Mouse (Mus musculus) liver, postnatal 0 days (tissue): ENCODE results near the gene Pde3a. TPM values are rescaled to one million over a fixed set of nuclear protein-coding genes. Genes with fewer than 3 reads are reported as not detected.

Source experiments
- ATAC-seq: fragments of 200-750 bp; cut with Nextera tagmentation; 2 replicates; pipeline ENCODE4 v1.8.0; 2017; ENCODE audit warnings: mild to moderate bottlenecking, moderate library complexity
- DNase-seq: peaks from one replicate; pipeline ENCODE4 v3.0.0-alpha.2; 2016
- H3K27ac ChIP-seq: fragments of 300-500 bp; sonication (generic); 2 replicates; pipeline ENCODE4 v1.5.1; 2014; ENCODE audit warnings: antibody characterized with exemption, moderate library complexity, mild to moderate bottlenecking, low read depth
- H3K27me3 ChIP-seq: fragments of 300-500 bp; sonication (generic); 2 replicates; pipeline ENCODE4 v1.6.1; 2014; ENCODE audit warnings: low read length, control low read depth, mixed read lengths; ENCODE audit not compliant: insufficient read depth
- H3K36me3 ChIP-seq: fragments of 300-500 bp; sonication (generic); replicated peaks from 2 replicates; pipeline ENCODE4 v1.6.1; 2014; ENCODE audit warnings: mild to moderate bottlenecking, control low read depth, low read length, moderate library complexity, mixed read lengths; ENCODE audit not compliant: insufficient read depth
- H3K4me1 ChIP-seq: fragments of 300-500 bp; sonication (generic); 2 replicates; pipeline ENCODE4 v1.6.1; 2014; ENCODE audit warnings: antibody characterized with exemption, mild to moderate bottlenecking, control low read depth; ENCODE audit not compliant: insufficient read depth
- H3K4me2 ChIP-seq: fragments of 300-500 bp; sonication (generic); 2 replicates; pipeline ENCODE4 v1.6.1; 2014; ENCODE audit warnings: low read depth, mild to moderate bottlenecking, low read length, moderate library complexity, mixed read lengths
- H3K4me3 ChIP-seq: fragments of 300-500 bp; sonication (generic); 2 replicates; pipeline ENCODE4 v1.5.1; 2014; ENCODE audit warnings: low read depth, low read length
- H3K9ac ChIP-seq: fragments of 300-500 bp; sonication (generic); replicated peaks from 2 replicates; pipeline ENCODE4 v1.6.1; 2014; ENCODE audit warnings: mild to moderate bottlenecking, moderate library complexity
- H3K9me3 ChIP-seq: fragments of 300-500 bp; sonication (generic); 2 replicates; pipeline ENCODE4 v1.6.1; 2016; ENCODE audit warnings: mild to moderate bottlenecking, control low read depth, low read length, mixed read lengths
- CTCF ChIP-seq: sonication (generic); IDR thresholded peaks from 2 replicates; pipeline ENCODE4 v1.5.1; 2016; ENCODE audit warnings: antibody characterized with exemption, low read depth
- EP300 ChIP-seq: IDR thresholded peaks from 2 replicates; pipeline ENCODE4 v1.6.1; 2016; ENCODE audit warnings: antibody characterized with exemption, low read depth, mild to moderate bottlenecking
- WGBS: fragments of 180-500 bp; shearing (Covaris S2); extraction: QIAGEN DNeasy Blood & Tissue Kit; methylation state at CpG from one replicate; pipeline ENCODE4 v1.1.7; 2014; ENCODE audit not compliant: insufficient replicate concordance; 5-methylcytosine and 5-hydroxymethylcytosine counted together
- polyA plus RNA-seq: library from polyadenylated mRNA; unstranded; fragments of >200 nt; fragmentation: Nextera tagmentation; extraction: Ambion mirVana; gene quantifications from 2 replicates; pipeline ENCODE4 v1.2.1, GENCODE M21; 2015

Gene Pde3a
- polyA plus RNA-seq, 1 experiment from 2014 or later = 1.3 TPM

DNA sequence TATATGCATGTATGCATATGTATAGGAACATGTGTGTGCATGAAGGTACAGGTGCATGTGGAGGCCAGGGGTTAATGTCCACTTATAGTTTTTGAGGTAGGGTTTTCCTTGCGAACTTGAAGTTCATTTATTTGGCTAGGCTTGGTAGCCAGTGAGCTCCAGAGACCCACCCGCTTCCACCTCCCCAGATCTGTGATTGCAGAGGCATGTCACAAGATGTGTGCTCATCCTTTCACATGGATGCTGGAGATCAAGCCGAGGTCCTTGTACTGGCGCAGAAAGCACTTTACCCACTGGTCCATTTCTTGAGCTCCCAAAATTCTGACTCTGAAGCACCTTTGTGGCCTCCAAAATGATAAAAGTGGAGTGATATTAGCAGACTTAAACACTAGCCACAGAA, 245.8 kb downstream of the Pde3a start:
- Histone ChIP-seq H3K27me3 (no peaks in the 10 kb centered on the region), H3K36me3 (no peaks in the 10 kb centered on the region), H3K4me3 (no peak overlapping the region), H3K27ac (no peak overlapping the region), H3K4me2 (no peak overlapping the region), H3K9ac (no peak overlapping the region), H3K4me1 (no peaks in the 10 kb centered on the region), H3K9me3 (no peaks in the 10 kb centered on the region)
- DNase-seq = no peak
- WGBS = 76% methylated on average over 4 of the region's 4 CpGs
- no peak for TF ChIP-seq CTCF
- TF ChIP-seq EP300 = no peak
- ATAC-seq = no peak

GRCm38 (mm10) chr6:141495634-141496418, 246.8 kb downstream of the Pde3a start:
- no peaks in the 10 kb centered on the region for H3K36me3 ChIP-seq
- 48% methylated on average over 13 of the region's 13 CpGs for WGBS
- no peaks in the 10 kb centered on the region for H3K27me3 ChIP-seq
- no peak overlapping the region for H3K9ac ChIP-seq
- no peak overlapping the region for H3K4me2 ChIP-seq
- no peak overlapping the region for H3K4me3 ChIP-seq
- DNase-seq (no peak), ATAC-seq (no peak)
- TF ChIP-seq CTCF (no peak), EP300 (no peak)
- H3K4me1 ChIP-seq = no peaks in the 10 kb centered on the region
- no peak overlapping the region for H3K27ac ChIP-seq
- H3K9me3 ChIP-seq = no peaks in the 10 kb centered on the region

DNA sequence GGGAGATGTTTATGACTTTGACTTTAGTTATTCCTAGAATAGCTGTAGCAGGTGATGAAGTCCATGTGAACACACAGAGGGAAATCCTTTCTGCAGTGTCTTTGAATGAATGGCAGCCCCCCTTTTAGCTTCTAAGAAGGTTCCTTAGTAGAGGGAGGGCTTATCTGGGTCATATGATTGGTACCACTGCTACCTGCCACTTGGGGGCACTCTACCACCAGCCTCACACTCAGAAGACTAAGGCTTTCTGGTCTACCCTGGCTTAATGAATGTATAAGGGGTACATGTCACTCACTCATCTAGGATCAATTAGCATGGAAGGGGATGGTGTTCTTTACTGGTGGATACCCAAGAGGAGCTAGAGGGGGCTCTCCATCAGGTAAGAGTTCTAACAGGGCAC, 250.4 kb downstream of the Pde3a start:
- Histone ChIP-seq H3K36me3 (no peaks in the 10 kb centered on the region), H3K4me3 (no peak overlapping the region), H3K9me3 (no peaks in the 10 kb centered on the region), H3K27me3 (no peaks in the 10 kb centered on the region), H3K4me2 (no peak overlapping the region), H3K9ac (no peak overlapping the region), H3K4me1 (no peaks in the 10 kb centered on the region), H3K27ac (no peak overlapping the region)
- DNase-seq (no peak), ATAC-seq (peak; percentile 47; the same call in 1 of the 2 replicates)
- no peak for TF ChIP-seq EP300
- peak; percentile 55 for TF ChIP-seq CTCF

DNA sequence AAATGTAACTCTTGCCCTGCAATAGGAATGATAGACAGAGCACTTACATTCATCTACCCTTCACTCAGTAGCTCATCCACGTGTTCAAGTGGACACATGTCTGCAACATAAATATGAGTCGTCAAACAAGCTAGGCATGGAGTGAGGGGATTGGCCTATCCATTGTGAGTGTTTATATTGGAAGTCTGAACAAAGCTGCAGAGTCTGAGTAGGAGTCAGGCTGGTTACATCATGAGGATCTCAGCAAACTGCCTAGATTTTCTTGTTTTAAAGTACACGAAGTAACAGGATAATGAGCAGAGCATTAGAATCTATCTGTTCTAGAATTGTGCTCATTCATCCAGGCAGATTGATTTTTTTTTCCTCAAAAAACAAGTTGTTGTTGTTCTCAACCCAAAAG, 252.1 kb downstream of the Pde3a start:
- no peak overlapping the region for H3K27ac ChIP-seq
- no peaks in the 10 kb centered on the region for H3K4me1 ChIP-seq
- DNase-seq = no peak
- no peaks in the 10 kb centered on the region for H3K27me3 ChIP-seq
- WGBS = 67% methylated on average over 3 of the region's 3 CpGs
- no peak for TF ChIP-seq EP300
- TF ChIP-seq CTCF = no peak
- H3K4me2 ChIP-seq = no peak overlapping the region
- ATAC-seq = no peak
- no peak overlapping the region for H3K9ac ChIP-seq
- no peaks in the 10 kb centered on the region for H3K9me3 ChIP-seq
- no peaks in the 10 kb centered on the region for H3K36me3 ChIP-seq
- no peak overlapping the region for H3K4me3 ChIP-seq

DNA sequence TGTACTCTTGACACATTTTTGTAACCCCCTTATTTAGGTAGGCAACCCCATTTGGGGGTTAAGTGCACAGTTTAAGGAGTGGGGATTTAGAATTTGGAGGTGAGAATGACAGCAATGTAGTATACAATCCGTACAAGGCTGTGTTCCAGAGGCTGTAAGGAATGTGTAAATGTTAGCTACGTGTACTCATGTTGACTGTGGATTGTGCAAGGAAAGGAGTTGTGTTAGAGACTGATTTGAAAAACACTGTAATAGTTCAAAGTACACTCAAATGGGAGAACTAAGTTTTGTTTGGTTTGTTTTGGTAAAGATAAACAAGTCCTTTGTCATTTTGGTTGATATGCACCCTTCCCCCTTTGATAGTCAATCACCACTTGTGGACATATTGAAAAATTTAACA, 273.5 kb downstream of the Pde3a start:
- peak; percentile 92 for ATAC-seq
- H3K4me1 ChIP-seq = no peaks in the 10 kb centered on the region

GRCm38 (mm10) chr6:141523747-141524640, 274.9 kb downstream of the Pde3a start, which contains the start of gene Slco1c1:
Slco1c1 (plus strand) TSS chr6:141524368.
- Histone ChIP-seq H3K27me3 (no peaks in the 10 kb centered on the region), H3K27ac (no peak within 1 kb of the TSS), H3K4me1 (no peaks in the 10 kb centered on the region), H3K9me3 (no peaks in the 10 kb centered on the region), H3K4me2 (no peak within 1 kb of the TSS), H3K9ac (no peak within 1 kb of the TSS), H3K4me3 (no peak within 1 kb of the TSS), H3K36me3 (no peaks in the 10 kb centered on the region)
- DNase-seq = no peak
- 52% methylated on average over 2 of the region's 2 CpGs for WGBS
- ATAC-seq = no peak
- TF ChIP-seq EP300 = no peak
- TF ChIP-seq CTCF = no peak

More for the DNA sequence above, 273.5 kb downstream of the Pde3a start:
- H3K4me3 ChIP-seq = no peak overlapping the region
- H3K36me3 ChIP-seq = no peaks in the 10 kb centered on the region
- H3K9ac ChIP-seq = no peak overlapping the region
- DNase-seq = no peak
- H3K27ac ChIP-seq = peak overlapping the region; percentile 49; the same call in 1 of the 2 replicates
- no peaks in the 10 kb centered on the region for H3K27me3 ChIP-seq
- no peak for TF ChIP-seq CTCF
- no peak for TF ChIP-seq EP300
- WGBS = 42% methylated on average over 2 of the region's 2 CpGs
- no peaks in the 10 kb centered on the region for H3K9me3 ChIP-seq
- no peak overlapping the region for H3K4me2 ChIP-seq
